Mouse (Mus musculus) lung, postnatal 0 days (tissue): ENCODE measurements around the gene Tuba1c.

Experiments used
- CTCF ChIP-seq: IDR thresholded peaks from 2 replicates; pipeline ENCODE4 v1.5.1; 2016; ENCODE audit warnings: antibody characterized with exemption, mild to moderate bottlenecking
- EP300 ChIP-seq: IDR thresholded peaks from 2 replicates; pipeline ENCODE4 v1.6.1; 2016; ENCODE audit warnings: antibody characterized with exemption, mild to moderate bottlenecking, control low read depth

DNA sequence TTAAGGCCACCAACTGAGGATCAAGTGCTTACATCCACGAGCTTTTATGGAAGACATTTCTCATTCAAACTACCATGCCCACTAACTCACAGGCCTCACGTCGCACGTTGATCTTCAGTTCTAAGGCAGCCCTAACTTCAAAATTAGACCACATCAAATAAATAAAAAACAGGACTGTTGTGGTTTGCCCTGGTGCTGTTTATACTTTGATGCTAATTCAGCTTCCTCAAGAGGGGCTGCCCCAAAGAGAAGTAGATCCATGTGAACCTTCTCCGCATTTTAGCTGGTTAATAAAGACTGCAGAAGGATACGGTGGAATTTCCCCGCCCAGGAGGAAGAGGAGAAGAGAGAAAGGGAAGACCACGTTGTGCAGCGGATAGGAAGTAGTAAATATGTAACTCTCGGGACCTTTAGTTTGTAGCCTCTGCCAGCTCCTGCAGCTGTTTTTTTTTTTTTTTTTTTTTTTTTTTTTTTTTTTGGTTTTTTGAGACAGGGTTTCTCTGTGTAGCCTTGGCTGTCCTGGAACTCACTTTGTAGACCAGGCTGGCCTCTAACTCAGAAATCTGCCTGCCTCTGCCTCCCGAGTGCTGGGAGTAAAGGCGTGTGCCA, 36.0 kb downstream of the Tuba1c start:
- TF ChIP-seq CTCF (no peak), EP300 (no peak)
